Mouse (Mus musculus) inflammation-experienced regulatory T-cells, adult 6 months (primary cell): ENCODE measurements around the gene Rap2b. TPM values are rescaled to one million over a fixed set of nuclear protein-coding genes. Genes with fewer than 3 reads are reported as not detected.

Source experiments
- ATAC-seq: one replicate; pipeline ENCODE4 v1.8.0; 2017
- polyA plus RNA-seq, 3 experiments: library from polyadenylated mRNA; unstranded; fragments of 100-300 nt; shearing (Covaris generic); gene quantifications; one replicate each; pipeline ENCODE4 v1.2.1; 2017

Rap2b gene
- polyA plus RNA-seq = 10 to 100 TPM; 12.8 to 19.5 (median 16.4) TPM

GRCm38 (mm10) chr3:61361338-61361737 is at the start of gene Rap2b:
Gene Rap2b, plus strand, starts transcription at chr3:61361638.
- ATAC-seq = no peak

GRCm38 (mm10) chr3:61315002-61315401 is 46.4 kb upstream of the Rap2b start:
- ATAC-seq = no peak

- no peak for ATAC-seq
These were observed 41.4 kb upstream of the Rap2b start for GRCm38 (mm10) chr3:61320031-61320430.

- ATAC-seq = no peak
These were observed 39.8 kb upstream of the Rap2b start for GRCm38 (mm10) chr3:61321632-61322031.

GRCm38 (mm10) chr3:61336205-61336604 is 25.2 kb upstream of the Rap2b start:
- no peak for ATAC-seq

- ATAC-seq = no peak
These were observed 24.2 kb upstream of the Rap2b start for GRCm38 (mm10) chr3:61337230-61337629.

GRCm38 (mm10) chr3:61340321-61340720 is 21.1 kb upstream of the Rap2b start:
- no peak for ATAC-seq

- no peak for ATAC-seq
These were observed 17.4 kb upstream of the Rap2b start for GRCm38 (mm10) chr3:61344031-61344430.

- no peak for ATAC-seq
These were observed 15.8 kb upstream of the Rap2b start for GRCm38 (mm10) chr3:61345636-61346035.

GRCm38 (mm10) chr3:61348036-61348614 is 13.3 kb upstream of the Rap2b start:
- no peak for ATAC-seq

- no peak for ATAC-seq
These were observed 12.0 kb upstream of the Rap2b start for GRCm38 (mm10) chr3:61349433-61349832.

GRCm38 (mm10) chr3:61355464-61355863 is 6.0 kb upstream of the Rap2b start:
- no peak for ATAC-seq

- no peak for ATAC-seq
These were observed 3.3 kb upstream of the Rap2b start for GRCm38 (mm10) chr3:61358107-61358506.

- ATAC-seq = no peak
These were observed 2.6 kb upstream of the Rap2b start for GRCm38 (mm10) chr3:61358756-61359293.

- ATAC-seq = no peak
These were observed 1.4 kb downstream of the Rap2b start for GRCm38 (mm10) chr3:61362821-61363160.

GRCm38 (mm10) chr3:61363161-61363988 is 1.9 kb downstream of the Rap2b start:
- peak; percentile 78 for ATAC-seq

- ATAC-seq = peak; percentile 46
These were observed 2.7 kb downstream of the Rap2b start for GRCm38 (mm10) chr3:61363989-61364660.

GRCm38 (mm10) chr3:61364661-61364977 is 3.2 kb downstream of the Rap2b start:
- peak; percentile 11 for ATAC-seq

GRCm38 (mm10) chr3:61364978-61365778 is 3.7 kb downstream of the Rap2b start:
- ATAC-seq = no peak

GRCm38 (mm10) chr3:61365779-61366373 is 4.4 kb downstream of the Rap2b start, which contains the start of gene B430305J03Rik:
Gene B430305J03Rik, minus strand, starts transcription at chr3:61365951.
- peak; percentile 25 for ATAC-seq

GRCm38 (mm10) chr3:61368446-61368845 is 7.0 kb downstream of the Rap2b start:
- no peak for ATAC-seq

GRCm38 (mm10) chr3:61376001-61376400 is 14.6 kb downstream of the Rap2b start:
- no peak for ATAC-seq
